8 mouse cellular contexts compared by ENCODE assay signal in genomic region chr1:161170651-161171050, GRCm38 (mm10). TPM values are rescaled to one million over a fixed set of nuclear protein-coding genes. Genes with fewer than 3 reads are reported as not detected.
DNase-seq lines count a peak whose midpoint lies in the region; ATAC-seq lines count a peak whose summit lies in the region.

No protein-coding gene starts in this region.

- H3K9me3 ChIP-seq in forebrain, embryonic 10.5 days = no peaks in the 10 kb centered on the region
- no peaks in the 10 kb centered on the region for H3K9me3 ChIP-seq in heart, embryonic 16.5 days (replicated peaks; ENCODE audit: control insufficient read depth, low read length)
- H3K9me3 ChIP-seq in liver, embryonic 13.5 days (replicated peaks) = no peaks in the 10 kb centered on the region
- no peaks in the 10 kb centered on the region for H3K9me3 ChIP-seq in stomach, embryonic 14.5 days (ENCODE audit: control insufficient read depth, low read depth, low read length)

- peaks cover 52% of the 10 kb centered on the region for H3K27me3 ChIP-seq in forebrain, embryonic 10.5 days (ENCODE audit: poor library complexity, severe bottlenecking)
- peaks cover 11% of the 10 kb centered on the region for H3K27me3 ChIP-seq in heart, embryonic 16.5 days (ENCODE audit: control insufficient read depth, insufficient read depth, low read length)
- H3K27me3 ChIP-seq in liver, embryonic 13.5 days = peaks cover 79% of the 10 kb centered on the region
- H3K27me3 ChIP-seq in stomach, embryonic 14.5 days (ENCODE audit: control insufficient read depth, insufficient read depth, low read length) = peaks cover 3% of the 10 kb centered on the region

- 1% methylated on average over 40 of the region's 40 CpGs for WGBS in forebrain, embryonic 10.5 days
- WGBS in heart, embryonic 16.5 days = 2% methylated on average over 40 of the region's 40 CpGs
- WGBS in liver, embryonic 13.5 days (ENCODE audit: insufficient replicate concordance) = 3% methylated on average over 40 of the region's 40 CpGs
- WGBS in stomach, embryonic 14.5 days = 1% methylated on average over 40 of the region's 40 CpGs

- H3K4me2 ChIP-seq in heart, embryonic 16.5 days (ENCODE audit: low read depth, low read length) = peak overlapping the region; percentile 77
- H3K4me2 ChIP-seq in liver, embryonic 13.5 days = peak overlapping the region; percentile 67
- peak overlapping the region; percentile 50 for H3K4me2 ChIP-seq in stomach, embryonic 14.5 days (replicated peaks; ENCODE audit: low read depth, low read length)

- H3K9ac ChIP-seq in heart, embryonic 16.5 days (ENCODE audit: low read length) = peak overlapping the region; percentile 71
- 0 out of 2 replicates have a peak overlapping the region, but pooled peaks have one; percentile 22 for H3K9ac ChIP-seq in liver, embryonic 13.5 days
- no peak overlapping the region for H3K9ac ChIP-seq in stomach, embryonic 14.5 days (replicated peaks; ENCODE audit: low read depth, low read length)

- H3K27ac ChIP-seq in forebrain, embryonic 10.5 days = peak overlapping the region; percentile 69; the same call in 1 of the 2 replicates
- no peak overlapping the region for H3K27ac ChIP-seq in heart, embryonic 16.5 days (ENCODE audit: low read length)
- H3K27ac ChIP-seq in liver, embryonic 13.5 days = no peak overlapping the region
- H3K27ac ChIP-seq in stomach, embryonic 14.5 days (ENCODE audit: low read length) = no peak overlapping the region

- peak overlapping the region; percentile 57 for H3K4me3 ChIP-seq in forebrain, embryonic 10.5 days
- H3K4me3 ChIP-seq in heart, embryonic 16.5 days (ENCODE audit: low read length) = peak overlapping the region; percentile 67
- peak overlapping the region; percentile 58 for H3K4me3 ChIP-seq in liver, embryonic 13.5 days (replicated peaks)
- peak overlapping the region; percentile 41 for H3K4me3 ChIP-seq in stomach, embryonic 14.5 days (ENCODE audit: low read depth, low read length)

- peak; percentile 43 for DNase-seq in c-Kit-positive CD71-negative TER-119-negative erythroid progenitor cells, embryonic 14.5 days (ENCODE audit: low read depth)
- peak; percentile 74 for DNase-seq in forebrain, embryonic 10.5 days (ENCODE audit: extremely low spot score, low spot score)
- peak; percentile 82 to 91 for DNase-seq in kidney, postnatal 25 days
- peak; percentile 49 for DNase-seq in liver, embryonic 13.5 days
- peak; percentile 75 for DNase-seq in neural tube, embryonic 10.5 days (ENCODE audit: extremely low spot score, low spot score)

- ATAC-seq in CD4-positive, CD25-positive, alpha-beta regulatory T cell, adult 4 months = peak; percentile 95
- peak; percentile 60 for ATAC-seq in heart, embryonic 16.5 days (replicated peaks; ENCODE audit: extremely low read depth, insufficient read depth, low FRiP score)
- peak; percentile 76 for ATAC-seq in liver, embryonic 13.5 days (ENCODE audit: low read depth)
- ATAC-seq in stomach, embryonic 14.5 days (ENCODE audit: insufficient number of reproducible peaks, insufficient read depth, low FRiP score, low read depth) = peak; percentile 88

- peaks cover 4% of the 10 kb centered on the region; the same call in 1 of the 2 replicates for H3K4me1 ChIP-seq in forebrain, embryonic 10.5 days
- H3K4me1 ChIP-seq in heart, embryonic 16.5 days (ENCODE audit: control insufficient read depth, insufficient read depth, low read length) = no peaks in the 10 kb centered on the region
- H3K4me1 ChIP-seq in liver, embryonic 13.5 days (replicated peaks) = peaks cover 7% of the 10 kb centered on the region; the same call in 1 of the 2 replicates
- H3K4me1 ChIP-seq in stomach, embryonic 14.5 days (ENCODE audit: control insufficient read depth, insufficient read depth, low read length) = no peaks in the 10 kb centered on the region

- no peaks in the 10 kb centered on the region for H3K36me3 ChIP-seq in forebrain, embryonic 10.5 days (replicated peaks)
- no peaks in the 10 kb centered on the region for H3K36me3 ChIP-seq in heart, embryonic 16.5 days (ENCODE audit: control insufficient read depth, insufficient read depth)
- no peaks in the 10 kb centered on the region for H3K36me3 ChIP-seq in liver, embryonic 13.5 days
- no peaks in the 10 kb centered on the region for H3K36me3 ChIP-seq in stomach, embryonic 14.5 days (ENCODE audit: control insufficient read depth, insufficient read depth, low read length)

RNA-seq across cellular contexts. Expression of gene Tex50, which starts 11.5 kb away (rescaled TPM):
- polyA plus RNA-seq in CD4-positive, CD25-positive, alpha-beta regulatory T cell, adult 4 months (2017; shearing (Covaris generic)) = not detected
- 0.16 and 0.47 TPM in 2 replicates for polyA plus RNA-seq in forebrain, embryonic 10.5 days (2016; fragmentation: Nextera tagmentation; extraction: Ambion mirVana)
- 0.20 and 0.31 TPM in 2 replicates for polyA plus RNA-seq in heart, embryonic 16.5 days (2015; fragmentation: Nextera tagmentation; extraction: Ambion mirVana)
- polyA plus RNA-seq in liver, embryonic 13.5 days (2015; fragmentation: Nextera tagmentation; extraction: Ambion mirVana) = not detected in 2 replicates
- not detected in 2 replicates for polyA plus RNA-seq in stomach, embryonic 14.5 days (2014; fragmentation: Nextera tagmentation; extraction: Ambion mirVana)

RNA-seq across cellular contexts. Expression of gene Ankrd45, which starts 28.2 kb away (rescaled TPM):
- not detected for polyA plus RNA-seq in CD4-positive, CD25-positive, alpha-beta regulatory T cell, adult 4 months (2017; shearing (Covaris generic))
- 8.8 and 8.9 TPM in 2 replicates for polyA plus RNA-seq in forebrain, embryonic 10.5 days (2016; fragmentation: Nextera tagmentation; extraction: Ambion mirVana)
- 3.8 and 4.6 TPM in 2 replicates for polyA plus RNA-seq in heart, embryonic 16.5 days (2015; fragmentation: Nextera tagmentation; extraction: Ambion mirVana)
- 0.06 TPM in 1 of 2 replicates, not detected in the other for polyA plus RNA-seq in liver, embryonic 13.5 days (2015; fragmentation: Nextera tagmentation; extraction: Ambion mirVana)
- polyA plus RNA-seq in stomach, embryonic 14.5 days (2014; fragmentation: Nextera tagmentation; extraction: Ambion mirVana) = 1.6 and 1.9 TPM in 2 replicates

RNA-seq across cellular contexts. Expression of gene Klhl20, which starts 39.3 kb away (rescaled TPM):
- 10 to 100 TPM; 36.2 to 40.5 TPM for polyA plus RNA-seq in CD4-positive, CD25-positive, alpha-beta regulatory T cell, adult 4 months (2017; shearing (Covaris generic))
- polyA plus RNA-seq in forebrain, embryonic 10.5 days (2016; fragmentation: Nextera tagmentation; extraction: Ambion mirVana) = 14.0 and 15.3 TPM in 2 replicates
- polyA plus RNA-seq in heart, embryonic 16.5 days (2015; fragmentation: Nextera tagmentation; extraction: Ambion mirVana) = 11.4 and 13.4 TPM in 2 replicates
- polyA plus RNA-seq in liver, embryonic 13.5 days (2015; fragmentation: Nextera tagmentation; extraction: Ambion mirVana) = 5.7 and 7.6 TPM in 2 replicates
- polyA plus RNA-seq in stomach, embryonic 14.5 days (2014; fragmentation: Nextera tagmentation; extraction: Ambion mirVana) = 18.9 and 19.0 TPM in 2 replicates
